Mouse (Mus musculus): ENCODE results near the gene Mef2d.

The Mef2d gene

GRCm38 (mm10) chr3:88141787-88142523 is at the start of gene Mef2d:
Mef2d (plus strand) TSS chr3:88142372.
- peak; percentile 97 for DNase-seq (ENCODE audit: low spot score)

GRCm38 (mm10) chr3:88094126-88094525 is 48.0 kb upstream of the Mef2d start:
- no peak for DNase-seq (ENCODE audit: low spot score)

GRCm38 (mm10) chr3:88097666-88098065 is 44.5 kb upstream of the Mef2d start:
- DNase-seq (ENCODE audit: low spot score), result no peak

- DNase-seq (ENCODE audit: low spot score), result no peak
Observed at GRCm38 (mm10) chr3:88100251-88100650, 41.9 kb upstream of the Mef2d start.

- DNase-seq (ENCODE audit: low spot score), result no peak
Observed at GRCm38 (mm10) chr3:88101736-88102135, 40.4 kb upstream of the Mef2d start.

GRCm38 (mm10) chr3:88102196-88102595 is 40.0 kb upstream of the Mef2d start:
- no peak for DNase-seq (ENCODE audit: low spot score)

GRCm38 (mm10) chr3:88102611-88103010 is 39.6 kb upstream of the Mef2d start:
- no peak for DNase-seq (ENCODE audit: low spot score)

GRCm38 (mm10) chr3:88106126-88106525 is 36.0 kb upstream of the Mef2d start:
- no peak for DNase-seq (ENCODE audit: low spot score)

GRCm38 (mm10) chr3:88109126-88109525 is 33.0 kb upstream of the Mef2d start:
- no peak for DNase-seq (ENCODE audit: low spot score)

GRCm38 (mm10) chr3:88114396-88114795 is 27.8 kb upstream of the Mef2d start:
- DNase-seq (ENCODE audit: low spot score), result no peak

GRCm38 (mm10) chr3:88120117-88120651 is 22.0 kb upstream of the Mef2d start:
- no peak for DNase-seq (ENCODE audit: low spot score)

- DNase-seq (ENCODE audit: low spot score), result no peak
Observed at GRCm38 (mm10) chr3:88121164-88122131, 20.7 kb upstream of the Mef2d start.

GRCm38 (mm10) chr3:88125195-88125594 is 17.0 kb upstream of the Mef2d start:
- DNase-seq (ENCODE audit: low spot score), result no peak

- no peak for DNase-seq (ENCODE audit: low spot score)
Observed at GRCm38 (mm10) chr3:88126181-88126580, 16.0 kb upstream of the Mef2d start.

GRCm38 (mm10) chr3:88127636-88128035 is 14.5 kb upstream of the Mef2d start:
- DNase-seq (ENCODE audit: low spot score), result no peak

- DNase-seq (ENCODE audit: low spot score), result no peak
Observed at GRCm38 (mm10) chr3:88128056-88128455, 14.1 kb upstream of the Mef2d start.

GRCm38 (mm10) chr3:88129006-88129405 is 13.2 kb upstream of the Mef2d start:
- DNase-seq (ENCODE audit: low spot score), result no peak

GRCm38 (mm10) chr3:88131071-88131470 is 11.1 kb upstream of the Mef2d start:
- DNase-seq (ENCODE audit: low spot score), result no peak

- DNase-seq (ENCODE audit: low spot score), result no peak
Observed at GRCm38 (mm10) chr3:88132492-88132891, 9.7 kb upstream of the Mef2d start.

GRCm38 (mm10) chr3:88133187-88133771 is 8.9 kb upstream of the Mef2d start:
- DNase-seq (ENCODE audit: low spot score), result no peak

GRCm38 (mm10) chr3:88136346-88136745 is 5.8 kb upstream of the Mef2d start:
- DNase-seq (ENCODE audit: low spot score), result no peak

GRCm38 (mm10) chr3:88136945-88137494 is 5.2 kb upstream of the Mef2d start:
- no peak for DNase-seq (ENCODE audit: low spot score)
